Mouse (Mus musculus): ENCODE results near the gene Ctdsp2. TPM values are rescaled to one million over a fixed set of nuclear protein-coding genes. Genes with fewer than 3 reads are reported as not detected.
A peak's percentile ranks its signal among the peaks of the same experiment; 100 is the strongest.

Ctdsp2 gene
- 10 to 100 TPM; 90.6 to 98.7 TPM for total RNA-seq (2021)
- long read RNA-seq, experiment 1, full-length matches to known transcripts = 18 of 31 reads
- long read RNA-seq, experiment 1, partial matches to known transcripts = 2 of 31 reads
- long read RNA-seq, experiment 1, other reads (novel, unspliced or antisense) = 11 of 31 reads
- long read RNA-seq, experiment 2, full-length matches to known transcripts = 31 of 53 reads
- long read RNA-seq, experiment 2, partial matches to known transcripts = 4 of 53 reads
- long read RNA-seq, experiment 2, other reads (novel, unspliced or antisense) = 18 of 53 reads

DNA sequence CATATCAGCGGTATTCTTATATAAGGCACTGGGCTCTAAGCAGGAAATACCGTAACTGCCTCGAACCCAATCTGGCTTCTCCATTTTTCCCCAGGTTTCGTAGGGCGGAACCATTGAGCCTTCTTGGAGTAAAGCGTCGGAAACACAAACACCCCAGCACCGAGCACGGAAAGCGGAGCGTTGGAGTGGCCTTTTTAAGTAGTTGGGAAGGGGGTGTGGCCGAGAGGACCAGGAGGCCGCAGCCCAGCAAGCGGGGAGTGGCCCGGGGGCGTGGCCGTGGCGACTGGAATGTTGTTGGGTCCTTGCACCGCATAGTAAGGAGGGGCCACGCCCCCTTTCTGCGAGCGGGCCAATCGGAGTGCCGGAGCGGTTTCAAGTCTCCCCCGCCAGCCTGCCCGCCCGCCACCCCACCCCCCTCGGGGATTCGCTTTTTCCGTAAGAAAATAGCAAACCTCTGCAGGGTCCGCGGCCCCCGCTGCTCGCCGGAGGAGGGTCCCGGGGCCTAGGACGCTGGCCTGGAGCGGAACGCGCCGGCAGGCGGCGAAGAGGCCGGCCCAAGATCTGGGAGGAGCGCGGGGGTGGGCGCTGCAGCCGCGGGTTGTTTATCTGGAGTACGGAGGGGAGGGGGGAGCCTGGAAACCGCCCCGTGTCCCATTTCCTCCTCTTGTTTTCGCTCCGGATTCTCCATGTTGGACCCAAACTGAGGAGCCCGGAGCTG lies at the start of gene Ctdsp2:
Gene Ctdsp2, plus strand, starts transcription at position 441 of the 718 bp plus-strand sequence.
- DNase-seq = peak; percentile 100

DNA sequence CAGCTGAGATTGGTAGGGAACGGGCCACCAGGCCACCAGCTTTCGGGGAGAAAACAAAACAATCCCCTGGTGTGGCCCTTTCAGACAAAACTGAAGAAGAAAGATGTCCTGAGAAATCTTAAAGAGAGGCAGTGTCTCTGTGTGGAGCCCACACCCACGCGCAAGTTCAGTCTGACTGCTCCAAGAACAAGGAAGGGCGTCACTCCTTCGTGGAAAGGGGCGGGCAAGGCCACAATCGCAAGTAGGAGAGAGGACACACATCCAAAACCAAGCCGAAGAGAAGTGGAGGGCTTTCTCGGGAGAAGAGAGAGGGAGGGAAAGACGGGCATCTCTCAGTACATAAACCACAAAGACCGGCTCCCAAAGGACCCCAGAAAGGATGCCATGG lies 49.7 kb upstream of the Ctdsp2 start:
- DNase-seq = peak; percentile 73

DNA sequence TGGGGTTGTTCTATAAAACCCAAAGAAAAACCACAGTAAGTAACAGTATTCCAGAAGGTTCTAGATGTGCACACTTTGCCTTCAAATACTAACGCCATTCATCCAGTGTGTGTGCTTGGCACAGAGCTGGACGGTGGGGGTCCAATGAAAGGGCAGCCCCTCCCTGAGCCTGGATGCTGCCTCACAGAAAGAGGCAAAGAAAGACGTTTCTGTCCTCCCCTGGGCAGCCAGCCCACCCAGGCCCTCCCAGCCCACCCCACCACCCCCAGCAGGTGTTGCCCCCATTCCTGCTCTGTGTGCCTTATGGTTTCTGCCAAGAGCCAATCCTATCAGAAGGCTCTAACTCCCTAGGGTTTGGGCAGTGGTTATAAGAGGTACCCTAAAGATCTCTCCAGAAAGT lies 49.0 kb upstream of the Ctdsp2 start:
- DNase-seq = no peak

DNA sequence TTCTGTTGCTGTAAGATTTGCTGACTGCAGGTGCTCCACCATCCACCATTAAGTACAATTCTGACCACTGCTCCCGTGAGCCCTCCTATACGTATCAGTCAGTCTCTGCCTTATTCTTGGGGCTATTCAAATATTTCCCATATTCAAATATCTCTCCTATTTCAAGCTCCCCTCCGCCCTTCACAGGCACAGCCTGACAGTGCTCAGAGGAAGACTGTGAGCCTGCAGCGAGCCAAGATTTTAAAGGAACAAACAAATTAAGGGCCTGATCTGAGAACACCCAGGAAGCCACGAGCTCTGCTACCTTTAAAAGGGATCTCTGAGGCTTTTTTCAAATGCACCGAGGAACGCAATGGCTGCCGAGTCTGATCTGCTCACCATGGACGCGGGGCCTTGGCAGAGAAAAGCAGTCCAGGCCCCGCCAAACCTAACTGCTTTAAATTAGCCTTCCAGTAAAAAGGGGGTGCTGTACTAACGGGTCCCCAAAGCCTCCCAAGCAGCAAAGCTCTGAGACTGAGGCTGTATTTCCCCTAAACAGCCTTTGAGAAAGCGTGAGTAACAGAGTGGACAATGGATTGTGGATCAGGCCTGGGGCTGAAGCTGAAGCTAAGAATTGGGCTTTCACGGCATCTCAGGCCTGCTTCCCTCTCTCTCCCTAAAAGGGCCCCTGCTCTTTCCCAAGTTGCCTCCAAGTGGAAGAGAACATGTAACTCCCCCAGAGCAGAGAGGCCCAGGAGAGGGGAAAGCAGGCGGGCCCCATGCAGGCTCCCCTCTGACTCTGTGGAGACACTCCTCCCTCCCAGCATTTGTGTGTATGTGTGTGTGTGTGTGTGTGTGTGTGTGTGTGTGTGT lies 48.0 kb upstream of the Ctdsp2 start:
- DNase-seq = peak; percentile 51

DNA sequence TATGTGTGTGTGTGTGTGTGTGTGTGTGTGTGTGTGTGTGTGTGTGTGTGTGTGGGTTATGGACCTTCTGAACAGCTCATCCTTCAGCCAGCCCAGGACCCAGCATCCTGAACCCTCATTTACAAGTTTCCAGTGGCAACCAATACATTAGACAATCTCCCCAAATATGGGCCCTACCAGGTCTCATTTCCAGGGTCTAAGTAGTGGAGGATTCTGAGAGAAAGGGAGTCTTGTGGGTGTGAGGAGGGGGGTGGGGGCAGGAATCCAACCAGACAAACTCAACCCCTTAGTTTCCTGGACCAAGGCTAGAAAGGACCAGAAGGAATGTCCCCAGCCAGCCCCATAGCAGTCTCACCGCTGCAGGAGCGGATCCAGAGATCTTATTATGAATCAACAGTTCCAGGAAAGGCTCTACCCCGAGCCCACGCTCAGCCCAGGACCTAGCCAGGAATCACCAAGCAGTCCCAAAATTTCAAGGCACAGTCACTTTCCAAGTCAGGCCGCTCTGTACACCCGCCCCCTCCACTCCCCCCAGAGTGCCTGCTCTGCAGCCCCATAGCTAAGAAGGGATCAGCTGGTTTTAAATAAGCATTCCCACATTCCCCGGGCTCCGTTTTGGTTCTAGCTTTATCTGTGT lies 47.3 kb upstream of the Ctdsp2 start:
- DNase-seq = peak; percentile 44

DNA sequence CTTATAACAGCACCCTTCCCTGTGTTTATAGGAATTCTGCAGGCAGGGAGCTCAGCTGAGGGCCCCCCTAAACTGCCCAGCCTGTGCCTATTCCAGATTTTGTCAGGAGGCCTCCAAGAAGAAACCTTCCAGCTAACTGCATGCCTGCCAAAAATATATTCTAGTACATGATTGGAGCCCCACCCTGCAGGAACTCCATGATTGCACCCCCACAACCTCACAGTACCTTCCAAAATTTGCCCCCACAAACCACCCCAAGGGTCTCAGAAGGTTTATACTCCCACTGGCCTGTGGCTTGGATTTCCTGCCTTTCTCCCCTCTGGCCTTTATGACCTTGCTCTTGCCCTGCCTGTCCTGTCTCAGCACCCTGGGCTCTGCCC lies 46.8 kb upstream of the Ctdsp2 start:
- no peak for DNase-seq

DNA sequence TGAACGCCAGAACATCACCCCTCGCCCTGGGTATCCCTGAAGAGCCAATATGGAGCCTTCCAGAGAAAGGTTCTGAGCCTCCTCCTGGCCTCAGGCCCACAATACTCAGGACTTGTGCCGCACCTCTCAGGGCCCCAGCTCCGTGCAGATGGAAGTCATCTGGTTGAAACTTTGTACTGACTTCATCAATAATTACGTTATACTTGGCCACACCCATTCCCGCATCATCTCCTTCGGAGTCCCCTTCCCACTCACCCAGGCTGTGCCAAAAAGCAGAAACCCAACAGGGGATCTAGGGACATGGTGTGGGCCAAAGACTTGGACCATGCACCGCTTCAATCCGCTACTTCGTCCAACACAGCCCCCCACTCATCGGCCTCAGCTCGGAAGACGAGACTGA lies 44.0 kb upstream of the Ctdsp2 start:
- DNase-seq = peak; percentile 24

DNA sequence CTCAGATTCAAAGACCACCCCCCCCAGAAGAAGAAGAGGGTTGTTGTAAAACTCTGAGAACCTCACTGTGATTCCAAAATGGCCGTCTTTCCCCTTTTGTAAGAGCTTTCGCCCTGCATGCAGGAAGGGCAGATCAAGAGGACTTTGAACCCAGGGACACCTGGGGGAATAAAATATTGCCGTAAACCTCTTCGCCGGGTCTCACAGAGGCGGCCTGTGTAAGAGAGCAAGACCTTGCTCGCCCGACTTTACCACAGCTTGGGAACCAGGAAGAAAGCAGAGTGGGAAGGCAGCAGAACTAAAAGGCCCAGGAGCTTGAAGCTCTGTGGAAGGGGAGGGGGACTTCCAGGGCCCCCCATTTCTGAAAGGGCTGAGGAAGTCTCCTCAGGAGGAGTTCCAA lies 43.4 kb upstream of the Ctdsp2 start:
- DNase-seq = no peak

DNA sequence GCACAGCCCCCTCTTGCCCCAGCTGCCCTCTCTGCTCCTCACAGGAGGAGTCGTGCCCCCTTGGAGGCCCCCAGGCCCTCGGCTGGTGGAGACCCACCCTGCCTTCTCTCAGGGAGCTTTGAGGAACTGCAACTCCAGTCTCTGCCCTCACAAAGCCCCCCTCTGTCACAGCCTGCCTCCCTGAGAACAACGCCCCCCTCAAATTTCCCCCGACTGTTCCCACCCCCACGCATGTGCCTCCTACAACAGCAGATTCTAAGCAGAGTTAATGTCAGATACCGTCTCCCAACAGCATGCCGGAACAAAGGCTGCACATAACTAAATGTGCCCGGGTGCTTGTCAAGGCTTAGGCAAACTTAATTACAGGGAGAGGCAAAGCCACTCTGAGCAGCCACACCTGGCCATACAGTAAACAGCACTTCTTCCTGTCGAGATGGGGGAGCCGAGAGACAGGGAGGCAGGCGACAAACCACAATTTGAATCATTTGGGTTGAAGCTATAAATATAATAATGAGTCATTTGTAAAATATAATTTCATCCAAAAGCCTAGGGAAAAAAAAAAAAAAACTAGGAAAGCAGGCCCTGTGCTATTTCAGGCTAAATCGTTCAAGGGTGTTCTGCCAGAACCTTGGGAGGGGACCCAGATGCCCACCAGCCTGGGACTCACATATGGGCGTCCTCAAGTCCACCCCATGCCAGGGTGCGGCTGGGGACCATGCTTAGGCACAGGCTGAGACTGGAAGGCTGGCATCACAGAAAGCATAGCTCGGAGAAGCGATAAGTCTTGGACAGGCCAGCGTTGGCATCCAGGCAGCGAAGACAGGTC lies 42.7 kb upstream of the Ctdsp2 start:
- no peak for DNase-seq

DNA sequence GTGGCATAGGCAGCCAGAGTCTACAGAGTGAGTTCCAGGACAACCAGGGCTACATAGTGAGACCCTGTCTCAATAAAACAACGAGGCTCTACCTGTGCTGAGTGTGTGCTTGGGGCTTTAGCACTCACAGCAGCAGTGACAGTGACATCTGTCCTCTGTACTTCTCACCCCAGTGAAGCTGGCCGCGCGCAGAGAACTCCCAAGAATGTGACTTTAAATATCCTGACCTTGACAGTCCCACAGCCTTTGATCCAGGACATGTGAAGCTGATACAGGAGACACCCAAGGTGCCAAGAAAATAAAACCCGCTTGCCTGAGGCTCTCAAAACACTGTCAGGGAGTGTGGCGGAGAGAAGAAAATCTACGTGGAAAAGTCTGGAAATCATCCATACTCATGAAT lies 37.6 kb upstream of the Ctdsp2 start:
- DNase-seq = no peak

DNA sequence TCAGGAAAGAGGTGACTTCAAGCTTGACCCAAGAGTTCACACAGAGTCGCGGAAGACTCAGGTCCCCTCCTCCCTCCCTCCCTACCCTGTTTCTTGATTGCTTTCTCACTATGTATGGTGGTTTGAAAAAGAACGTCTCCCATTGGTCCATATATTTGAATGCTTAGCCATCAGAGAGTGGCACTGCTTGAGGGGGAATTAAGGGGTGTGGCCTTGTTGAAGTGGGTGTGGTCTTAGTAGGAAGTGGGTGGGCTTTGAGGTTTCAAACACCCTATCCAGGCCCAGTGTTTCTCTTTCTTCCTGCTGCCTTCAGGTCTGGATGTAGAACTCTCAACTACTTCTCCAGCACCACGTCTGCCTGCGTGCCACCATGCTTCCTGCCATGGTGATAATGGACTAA lies 33.0 kb upstream of the Ctdsp2 start:
- DNase-seq = no peak

DNA sequence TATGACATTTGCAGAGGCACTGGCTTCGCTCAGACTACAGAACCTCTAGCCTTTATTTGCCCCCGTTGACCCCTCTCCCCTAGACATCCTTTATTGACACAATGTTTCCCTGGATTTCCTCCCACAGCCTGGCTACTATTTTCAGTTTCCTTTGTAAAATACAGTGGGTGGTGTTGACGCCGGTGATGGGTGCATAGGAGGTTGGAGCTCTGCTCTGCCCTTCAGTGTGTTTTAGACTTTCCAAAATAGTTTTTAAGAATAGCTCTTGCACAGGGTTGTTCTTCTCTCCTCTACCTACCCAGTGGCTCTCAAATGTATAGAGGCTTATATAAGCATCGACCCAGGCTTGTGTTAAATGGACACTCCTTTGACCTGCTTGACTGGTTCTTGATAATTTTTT lies 28.7 kb upstream of the Ctdsp2 start:
- DNase-seq = no peak

DNA sequence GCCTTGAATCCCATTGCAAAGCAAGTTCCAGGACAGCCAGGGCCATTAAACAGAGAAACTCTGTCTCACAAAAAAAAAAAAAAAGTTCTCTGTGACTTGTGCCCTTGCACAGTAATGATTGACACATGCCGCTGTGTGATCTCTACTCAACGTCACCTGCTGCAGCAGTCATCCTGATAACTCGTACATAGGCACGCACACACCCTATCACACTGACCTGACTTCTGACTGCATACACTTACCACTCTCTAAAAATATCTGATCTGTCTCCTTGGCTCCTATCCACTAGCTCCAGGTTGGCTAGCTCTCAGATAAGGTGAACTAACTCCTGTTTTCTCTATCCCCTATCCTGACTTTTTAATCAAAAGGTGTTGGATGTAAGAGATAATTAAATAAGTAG lies 27.9 kb upstream of the Ctdsp2 start:
- DNase-seq = no peak

DNA sequence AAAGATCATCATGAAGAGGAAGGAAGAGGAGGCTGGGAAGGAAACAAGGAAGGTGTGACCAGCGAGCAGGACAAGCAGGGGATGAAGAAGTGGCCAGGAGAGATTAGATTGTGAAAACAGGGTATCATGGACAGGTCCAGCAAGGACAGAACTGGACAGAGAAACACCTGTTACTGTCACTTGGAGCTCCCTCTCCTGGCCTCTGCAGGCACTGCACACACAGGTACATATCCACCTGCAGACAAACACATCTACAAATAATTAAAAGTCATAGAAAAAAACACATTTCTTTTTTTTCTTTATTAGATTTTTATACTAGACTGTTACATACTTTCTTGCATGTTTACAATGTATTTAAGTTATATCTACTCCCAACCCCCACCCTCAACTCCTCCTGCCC lies 26.1 kb upstream of the Ctdsp2 start:
- DNase-seq = no peak

DNA sequence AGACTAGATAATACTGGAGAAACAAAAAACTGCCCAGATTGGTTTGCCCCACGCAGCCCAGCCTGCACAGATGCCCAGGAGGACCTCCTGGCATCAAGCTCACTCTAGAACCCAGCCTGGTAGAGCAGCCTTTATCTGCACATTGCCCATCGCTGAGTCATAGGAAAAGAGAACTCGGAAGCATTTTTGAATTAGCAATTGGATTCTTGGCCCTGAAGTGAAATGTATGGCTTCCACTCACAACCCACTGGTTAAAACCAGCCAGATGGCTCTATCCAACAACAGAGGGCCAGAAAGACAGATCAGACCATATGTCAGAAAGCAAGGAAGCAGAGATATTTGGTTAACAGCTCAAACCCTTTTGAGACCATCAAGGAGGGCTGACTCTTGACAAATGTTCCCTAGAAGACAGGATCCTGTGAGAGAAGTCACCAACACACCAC lies 25.5 kb upstream of the Ctdsp2 start:
- DNase-seq = no peak

DNA sequence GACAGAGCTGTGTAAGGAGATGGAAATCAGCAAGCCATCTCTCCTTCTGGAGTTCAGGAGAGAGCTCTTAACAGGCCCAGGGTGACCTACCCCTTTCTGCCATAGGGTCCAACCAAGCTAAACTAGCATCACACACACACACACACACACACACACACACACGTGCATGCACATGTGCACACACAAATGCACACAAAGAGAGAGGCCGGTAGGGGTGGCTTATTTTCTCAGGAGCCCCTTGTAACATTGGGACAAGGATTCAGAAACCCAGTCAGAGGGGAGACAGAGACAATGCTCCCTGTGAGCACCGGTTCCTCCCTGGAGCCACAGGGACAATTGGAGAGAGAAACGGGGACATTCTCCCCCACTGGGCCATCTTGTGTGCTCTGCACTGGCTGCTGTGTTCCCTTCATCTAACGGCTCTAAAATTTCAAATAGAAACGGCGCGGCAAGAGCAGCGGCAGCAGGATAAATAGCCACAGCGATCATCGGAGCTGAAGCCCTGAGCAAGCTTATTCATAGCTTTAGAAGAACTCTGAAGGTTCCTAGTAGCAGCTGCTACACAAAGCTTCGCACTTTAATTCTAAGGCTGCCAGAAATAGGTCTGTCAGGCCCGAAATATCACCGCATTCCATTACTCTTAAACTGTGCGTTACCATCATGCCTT lies 21.7 kb upstream of the Ctdsp2 start:
- no peak for DNase-seq

DNA sequence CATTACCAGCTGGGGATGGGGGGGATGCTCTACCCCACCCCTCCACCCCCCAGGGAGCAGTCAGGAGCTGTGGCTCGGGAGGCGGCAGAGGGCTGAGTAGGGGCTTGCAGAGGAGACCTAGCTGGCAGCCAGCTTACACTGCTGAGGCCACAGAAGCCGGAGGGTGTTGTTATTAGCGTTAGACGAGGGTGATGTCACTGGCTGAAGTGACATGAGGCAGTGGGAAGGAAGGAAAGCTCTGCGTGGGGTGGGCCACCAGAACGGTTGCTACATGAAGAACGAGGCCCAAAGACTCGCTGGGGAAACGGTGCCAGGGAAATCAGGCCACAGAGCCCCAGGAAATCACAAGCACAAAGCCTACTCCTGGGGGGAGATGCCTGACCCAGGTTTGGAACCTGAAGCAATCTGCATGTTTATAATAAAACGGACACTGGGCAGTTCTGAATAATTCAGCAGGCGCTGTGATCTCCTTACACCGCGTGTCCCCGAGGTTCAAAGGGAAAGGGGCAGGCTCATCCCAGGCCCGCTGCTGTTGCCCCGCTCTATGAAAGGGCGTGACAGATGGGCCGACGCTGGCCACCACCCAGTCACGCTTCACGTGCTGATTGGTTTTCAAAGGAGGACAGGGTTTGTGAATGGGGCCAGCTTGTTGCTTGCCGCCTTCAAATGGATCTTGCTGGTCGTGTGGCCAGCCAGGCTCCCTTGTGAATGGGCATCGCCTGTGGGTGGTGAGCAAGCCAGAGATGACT lies 21.0 kb upstream of the Ctdsp2 start:
- DNase-seq = peak; percentile 39

DNA sequence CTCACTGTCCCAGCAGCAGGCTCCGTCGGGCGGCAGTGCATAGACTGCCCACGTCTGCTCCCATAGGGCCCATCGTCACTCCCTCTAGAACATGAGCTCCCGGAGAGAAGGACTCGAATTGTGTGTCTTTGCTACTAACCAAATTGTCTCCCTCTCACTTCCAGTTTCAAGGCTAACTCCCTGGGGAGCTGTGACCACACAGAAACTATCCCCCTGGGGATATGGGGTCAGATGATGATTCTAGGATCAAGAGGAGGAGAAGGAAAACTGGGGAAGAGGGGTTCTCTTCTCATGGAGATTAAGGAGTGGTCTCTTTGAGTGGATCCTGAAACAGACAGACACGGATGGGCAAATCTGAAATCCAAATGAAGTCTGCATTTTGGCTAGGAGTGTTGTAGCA lies 18.0 kb upstream of the Ctdsp2 start:
- DNase-seq = no peak

DNA sequence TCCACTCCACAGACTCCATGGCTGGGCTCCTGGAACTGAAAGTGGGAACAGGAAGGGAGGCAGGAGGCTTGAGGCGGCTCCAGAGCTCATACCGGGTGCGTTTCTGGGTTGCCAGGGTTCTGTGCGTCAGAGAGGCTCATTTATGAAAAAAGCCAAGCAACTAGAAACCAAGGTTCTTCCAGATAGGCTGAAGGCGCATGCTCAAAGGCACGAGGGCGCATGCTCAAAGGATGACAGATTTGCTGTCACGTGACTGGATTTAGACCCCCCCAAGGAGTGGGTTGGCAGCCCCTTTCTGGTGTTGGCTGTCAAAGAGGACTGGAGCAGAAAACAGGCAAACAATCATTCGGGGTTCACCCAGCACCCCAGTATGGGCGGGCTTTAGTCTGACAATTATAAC lies 16.8 kb upstream of the Ctdsp2 start:
- DNase-seq = peak; percentile 67

DNA sequence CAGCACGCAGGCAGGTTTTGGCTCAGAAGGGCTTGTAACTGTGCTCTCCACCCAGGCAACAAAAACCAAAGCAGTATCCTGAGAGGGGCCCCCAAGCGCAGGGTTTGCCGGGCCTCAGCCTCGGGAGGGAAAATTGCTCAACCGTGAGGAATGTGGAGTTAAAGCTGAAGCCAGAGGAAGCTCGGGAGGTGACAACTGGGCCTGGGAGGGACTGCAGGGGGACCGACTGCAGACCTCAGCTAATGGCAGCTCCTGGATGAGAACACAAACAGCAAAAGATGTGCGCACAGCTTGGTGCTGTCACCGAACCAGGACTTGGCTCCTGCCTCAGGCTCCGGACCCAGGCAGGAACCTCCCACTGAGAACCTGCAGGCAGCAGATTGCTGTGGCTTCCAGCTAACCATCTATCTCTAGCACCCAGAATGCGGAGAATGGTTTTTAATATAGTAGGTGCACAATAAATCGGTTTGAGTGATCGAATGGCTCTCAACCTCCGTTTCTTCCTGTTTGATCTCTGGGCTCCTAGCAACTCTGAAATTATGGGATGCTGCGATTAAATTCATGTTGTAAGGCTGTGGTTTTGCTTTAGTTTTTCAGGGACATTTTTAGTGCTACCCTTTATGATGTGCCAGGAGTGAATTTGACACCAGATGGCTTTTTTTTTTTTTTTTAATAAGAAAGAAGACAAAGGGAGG lies 16.1 kb upstream of the Ctdsp2 start:
- DNase-seq = peak; percentile 77
